Mouse (Mus musculus) midbrain, embryonic 10.5 days (tissue): Measurements from ENCODE around the gene Coq4. TPM values are rescaled to one million over a fixed set of nuclear protein-coding genes. Genes with fewer than 3 reads are reported as not detected.

Experiments
- DNase-seq: peaks from one replicate; pipeline ENCODE4 v3.0.0-alpha.2; 2017; ENCODE audit warnings: low spot score
- H3K27ac ChIP-seq: fragments of 300-500 bp; sonication (generic); replicated peaks from 2 replicates; pipeline ENCODE4 v1.5.1; 2016; ENCODE audit warnings: mild to moderate bottlenecking
- H3K27me3 ChIP-seq: fragments of 300-500 bp; sonication (generic); 2 replicates; pipeline ENCODE4 v1.6.1; 2016; ENCODE audit warnings: low read depth, mild to moderate bottlenecking; ENCODE audit not compliant: poor library complexity, severe bottlenecking
- H3K36me3 ChIP-seq: fragments of 300-500 bp; sonication (generic); 2 replicates; pipeline ENCODE4 v1.6.1; 2016; ENCODE audit warnings: mild to moderate bottlenecking, moderate library complexity
- H3K4me1 ChIP-seq: fragments of 300-500 bp; sonication (generic); 2 replicates; pipeline ENCODE4 v1.6.1; 2016
- H3K4me3 ChIP-seq: fragments of 300-500 bp; sonication (generic); 2 replicates; pipeline ENCODE4 v1.5.1; 2016; ENCODE audit warnings: mild to moderate bottlenecking, moderate library complexity
- H3K9me3 ChIP-seq: fragments of 300-500 bp; sonication (generic); replicated peaks from 2 replicates; pipeline ENCODE4 v1.6.1; 2016; ENCODE audit warnings: mild to moderate bottlenecking
- WGBS: fragments of 180-500 bp; shearing (Covaris S2); methylation state at CpG from one replicate; pipeline ENCODE4 v1.1.7; 2016; 5-methylcytosine and 5-hydroxymethylcytosine counted together
- polyA plus RNA-seq: library from polyadenylated mRNA; unstranded; fragments of >200 nt; fragmentation: Nextera tagmentation; extraction: Ambion mirVana; gene quantifications from 2 replicates; pipeline ENCODE4 v1.2.1, GENCODE M21; 2016

Coq4 gene
- 48.1 and 48.6 TPM in 2 replicates for polyA plus RNA-seq

- WGBS: 1% methylated on average over 31 of the region's 31 CpGs
- Histone ChIP-seq H3K27me3 (no peaks in the 10 kb centered on the region), H3K4me3 (peak within 1 kb of the TSS; percentile 91), H3K36me3 (peaks cover 69% of the 10 kb centered on the region), H3K27ac (peak within 1 kb of the TSS; percentile 89), H3K9me3 (peaks cover under 1% of the 10 kb centered on the region), H3K4me1 (peaks cover 24% of the 10 kb centered on the region)
- DNase-seq: peak; percentile 89
These were observed at the start of gene Coq4 for GRCm38 (mm10) chr2:29787104-29787917. Coq4 (plus strand) TSS chr2:29787493.

GRCm38 (mm10) chr2:29738799-29739198, 48.5 kb upstream of the Coq4 start:
- 59% methylated on average over 4 of the region's 4 CpGs for WGBS
- Histone ChIP-seq H3K36me3 (peaks cover 66% of the 10 kb centered on the region), H3K9me3 (no peaks in the 10 kb centered on the region)

GRCm38 (mm10) chr2:29739368-29739767, 47.9 kb upstream of the Coq4 start:
- H3K4me3 ChIP-seq: no peak overlapping the region

More at GRCm38 (mm10) chr2:29738799-29739198, 48.5 kb upstream of the Coq4 start:
- H3K4me3 ChIP-seq: no peak overlapping the region
- no peak overlapping the region; the same call in 1 of the 2 replicates for H3K27ac ChIP-seq
- 0 out of 2 replicates have a peak, but pooled peaks cover 3% of the 10 kb centered on the region for H3K4me1 ChIP-seq
- H3K27me3 ChIP-seq: no peaks in the 10 kb centered on the region
- DNase-seq: no peak

GRCm38 (mm10) chr2:29741207-29741606, 46.1 kb upstream of the Coq4 start:
- peaks cover 14% of the 10 kb centered on the region for H3K27me3 ChIP-seq
- 93% methylated on average over 6 of the region's 6 CpGs for WGBS
- no peaks in the 10 kb centered on the region for H3K9me3 ChIP-seq
- peaks cover 42% of the 10 kb centered on the region for H3K36me3 ChIP-seq
- 0 out of 2 replicates have a peak, but pooled peaks cover 3% of the 10 kb centered on the region for H3K4me1 ChIP-seq
- H3K27ac ChIP-seq: no peak overlapping the region
- H3K4me3 ChIP-seq: no peak overlapping the region
- DNase-seq: no peak

More at GRCm38 (mm10) chr2:29739368-29739767, 47.9 kb upstream of the Coq4 start:
- no peak for DNase-seq
- Histone ChIP-seq H3K4me1 (0 out of 2 replicates have a peak, but pooled peaks cover 3% of the 10 kb centered on the region), H3K9me3 (no peaks in the 10 kb centered on the region), H3K36me3 (peaks cover 60% of the 10 kb centered on the region), H3K27me3 (no peaks in the 10 kb centered on the region), H3K27ac (no peak overlapping the region)
- 77% methylated on average over 5 of the region's 5 CpGs for WGBS

- H3K4me3 ChIP-seq: no peak overlapping the region
- WGBS: 96% methylated on average over 6 of the region's 6 CpGs
- no peaks in the 10 kb centered on the region for H3K9me3 ChIP-seq
- peaks cover 11% of the 10 kb centered on the region for H3K36me3 ChIP-seq
- no peak for DNase-seq
- H3K27me3 ChIP-seq: peaks cover 45% of the 10 kb centered on the region
- H3K27ac ChIP-seq: no peak overlapping the region
- H3K4me1 ChIP-seq: peaks cover 10% of the 10 kb centered on the region
These were observed 43.0 kb upstream of the Coq4 start for GRCm38 (mm10) chr2:29744256-29744655.

GRCm38 (mm10) chr2:29747188-29747782, 40.0 kb upstream of the Coq4 start:
- peak overlapping the region; percentile 77 for H3K27ac ChIP-seq
- H3K4me3 ChIP-seq: peak overlapping the region; percentile 60
- peak; percentile 39 for DNase-seq
- H3K36me3 ChIP-seq: no peaks in the 10 kb centered on the region
- H3K27me3 ChIP-seq: peaks cover 75% of the 10 kb centered on the region
- H3K9me3 ChIP-seq: no peaks in the 10 kb centered on the region
- 4% methylated on average over 50 of the region's 50 CpGs for WGBS
- peaks cover 26% of the 10 kb centered on the region for H3K4me1 ChIP-seq

GRCm38 (mm10) chr2:29747852-29748251, 39.4 kb upstream of the Coq4 start:
- Histone ChIP-seq H3K27me3 (peaks cover 81% of the 10 kb centered on the region), H3K27ac (no peak overlapping the region), H3K4me3 (peak overlapping the region; percentile 60; the same call in 1 of the 2 replicates), H3K36me3 (no peaks in the 10 kb centered on the region), H3K9me3 (no peaks in the 10 kb centered on the region), H3K4me1 (peaks cover 26% of the 10 kb centered on the region)
- peak; percentile 23 for DNase-seq
- 50% methylated on average over 5 of the region's 5 CpGs for WGBS

GRCm38 (mm10) chr2:29748499-29748898, 38.8 kb upstream of the Coq4 start:
- Histone ChIP-seq H3K36me3 (no peaks in the 10 kb centered on the region), H3K4me3 (no peak overlapping the region), H3K4me1 (peaks cover 26% of the 10 kb centered on the region), H3K9me3 (no peaks in the 10 kb centered on the region), H3K27ac (no peak overlapping the region), H3K27me3 (peaks cover 87% of the 10 kb centered on the region)
- WGBS: 82% methylated on average over 4 of the region's 4 CpGs
- no peak for DNase-seq

- peaks cover 26% of the 10 kb centered on the region for H3K4me1 ChIP-seq
- 8% methylated on average over 28 of the region's 28 CpGs for WGBS
- 0 out of 2 replicates have a peak within 1 kb of the TSS, but pooled peaks have one; percentile 34 for H3K27ac ChIP-seq
- H3K27me3 ChIP-seq: peaks cover 70% of the 10 kb centered on the region
- DNase-seq: peak; percentile 23
- H3K4me3 ChIP-seq: peak within 1 kb of the TSS; percentile 44
- H3K9me3 ChIP-seq: no peaks in the 10 kb centered on the region
- H3K36me3 ChIP-seq: no peaks in the 10 kb centered on the region
These were observed 35.8 kb upstream of the Coq4 start, which contains the start of gene Gm13420 for GRCm38 (mm10) chr2:29751497-29751896. Gm13420 (minus strand) TSS chr2:29751685.

- no peaks in the 10 kb centered on the region for H3K9me3 ChIP-seq
- no peak overlapping the region for H3K27ac ChIP-seq
- DNase-seq: no peak
- 90% methylated on average over 5 of the region's 5 CpGs for WGBS
- H3K27me3 ChIP-seq: peaks cover 61% of the 10 kb centered on the region
- H3K36me3 ChIP-seq: no peaks in the 10 kb centered on the region
- H3K4me3 ChIP-seq: no peak overlapping the region
- H3K4me1 ChIP-seq: peaks cover 21% of the 10 kb centered on the region
These were observed 34.9 kb upstream of the Coq4 start for GRCm38 (mm10) chr2:29752397-29752796.

GRCm38 (mm10) chr2:29755693-29756092, 31.6 kb upstream of the Coq4 start:
- DNase-seq: no peak
- peaks cover 28% of the 10 kb centered on the region for H3K27me3 ChIP-seq
- no peaks in the 10 kb centered on the region for H3K9me3 ChIP-seq
- no peak overlapping the region for H3K4me3 ChIP-seq
- no peaks in the 10 kb centered on the region for H3K36me3 ChIP-seq
- no peak overlapping the region for H3K27ac ChIP-seq
- peaks cover 14% of the 10 kb centered on the region for H3K4me1 ChIP-seq

- no peaks in the 10 kb centered on the region for H3K9me3 ChIP-seq
- H3K27ac ChIP-seq: no peak overlapping the region
- H3K36me3 ChIP-seq: no peaks in the 10 kb centered on the region
- 0% methylated on average over 1 of the region's 1 CpGs for WGBS
- DNase-seq: peak; percentile 77
- H3K4me1 ChIP-seq: no peaks in the 10 kb centered on the region
- H3K27me3 ChIP-seq: 0 out of 2 replicates have a peak, but pooled peaks cover 4% of the 10 kb centered on the region
- H3K4me3 ChIP-seq: no peak overlapping the region
These were observed 22.5 kb upstream of the Coq4 start for GRCm38 (mm10) chr2:29764831-29765230.
